Mouse (Mus musculus) small intestine, adult 2 months (tissue): Measurements from ENCODE around the gene Fam160a1. TPM values are rescaled to one million over a fixed set of nuclear protein-coding genes. Genes with fewer than 3 reads are reported as not detected.

ENCODE experiments used
- H3K27ac ChIP-seq: fragments of 200-500 bp; 2 replicates; pipeline ENCODE4 v1.5.1; 2012; ENCODE audit warnings: low read depth, low read length, control low read depth, inconsistent platforms; ENCODE audit not compliant: insufficient read depth
- H3K27me3 ChIP-seq: fragments of 200-500 bp; 2 replicates; pipeline ENCODE4 v1.6.1; 2012; ENCODE audit warnings: mild to moderate bottlenecking, moderate library complexity, low read length, inconsistent platforms; ENCODE audit not compliant: control insufficient read depth, insufficient read depth
- H3K36me3 ChIP-seq: fragments of 200-500 bp; 2 replicates; pipeline ENCODE4 v1.6.1; 2012; ENCODE audit warnings: mild to moderate bottlenecking, low read length, control low read depth, inconsistent platforms; ENCODE audit not compliant: control insufficient read depth, insufficient read depth
- H3K4me1 ChIP-seq: fragments of 200-500 bp; 2 replicates; pipeline ENCODE4 v1.6.1; 2012; ENCODE audit warnings: low read length, inconsistent platforms, mixed read lengths; ENCODE audit not compliant: control insufficient read depth, insufficient read depth, insufficient read length
- H3K4me3 ChIP-seq: fragments of 200-500 bp; 2 replicates; pipeline ENCODE4 v1.5.1; 2012; ENCODE audit warnings: low read depth, mild to moderate bottlenecking, control low read depth, inconsistent platforms, low read length, moderate library complexity
- CTCF ChIP-seq: fragments of 200-500 bp; IDR thresholded peaks from 2 replicates; pipeline ENCODE4 v1.5.1; 2012; ENCODE audit warnings: low read depth, mild to moderate bottlenecking, control low read depth, inconsistent platforms, low read length, moderate library complexity, mixed read lengths; ENCODE audit not compliant: insufficient replicate concordance, insufficient read length; ENCODE audit errors: extremely low read depth
- POLR2A ChIP-seq: fragments of 200-500 bp; IDR thresholded peaks from 2 replicates; pipeline ENCODE4 v1.6.1; 2012; ENCODE audit warnings: low read depth, mild to moderate bottlenecking, control low read depth, inconsistent platforms, low read length, moderate library complexity
- whole genome bisulfite sequencing: fragments of 180-500 bp; shearing (Covaris S2); methylation state at CpG from one replicate; pipeline ENCODE4 v1.1.7; 2018; 5-methylcytosine and 5-hydroxymethylcytosine counted together
- polyA plus RNA-seq: library from polyadenylated mRNA; depleted of rRNA; stranded (reverse); fragments of >200 nt; gene quantifications from 2 replicates; pipeline ENCODE4 v1.2.3, GENCODE M21; 2012

Gene Fam160a1
- polyA plus RNA-seq, 1 experiment, result 12.6 TPM

GRCm38 (mm10) chr3:85679312-85679933 is 137.7 kb downstream of the Fam160a1 start:
- Histone ChIP-seq H3K27ac (no peak overlapping the region), H3K4me1 (no peaks in the 10 kb centered on the region), H3K27me3 (no peaks in the 10 kb centered on the region), H3K36me3 (peaks cover 5% of the 10 kb centered on the region), H3K4me3 (no peak overlapping the region)
- TF ChIP-seq POLR2A (no peak), CTCF (no peak)
- WGBS, result 65% methylated on average over 8 of the region's 8 CpGs

GRCm38 (mm10) chr3:85677952-85678351 is 139.1 kb downstream of the Fam160a1 start:
- 44% methylated on average over 3 of the region's 3 CpGs for WGBS
- Histone ChIP-seq H3K4me3 (no peak overlapping the region), H3K36me3 (peaks cover 8% of the 10 kb centered on the region), H3K27ac (no peak overlapping the region), H3K27me3 (no peaks in the 10 kb centered on the region), H3K4me1 (no peaks in the 10 kb centered on the region)
- TF ChIP-seq CTCF (no peak), POLR2A (no peak)

- Histone ChIP-seq H3K36me3 (peaks cover 11% of the 10 kb centered on the region), H3K4me3 (no peak overlapping the region), H3K27ac (no peak overlapping the region), H3K27me3 (no peaks in the 10 kb centered on the region), H3K4me1 (no peaks in the 10 kb centered on the region)
- TF ChIP-seq CTCF (no peak), POLR2A (no peak)
- WGBS, result 63% methylated on average over 8 of the region's 8 CpGs
Measured at GRCm38 (mm10) chr3:85677133-85677532, 140.0 kb downstream of the Fam160a1 start.

- no peaks in the 10 kb centered on the region for H3K27me3 ChIP-seq
- TF ChIP-seq POLR2A (no peak), CTCF (no peak)
Measured at GRCm38 (mm10) chr3:85669844-85670243, 147.2 kb downstream of the Fam160a1 start.

GRCm38 (mm10) chr3:85667683-85668082 is 149.4 kb downstream of the Fam160a1 start:
- no peak for TF ChIP-seq CTCF
- no peak for TF ChIP-seq POLR2A
- H3K36me3 ChIP-seq, result peaks cover 3% of the 10 kb centered on the region; the same call in 1 of the 2 replicates

More at GRCm38 (mm10) chr3:85669844-85670243, 147.2 kb downstream of the Fam160a1 start:
- 83% methylated on average over 6 of the region's 6 CpGs for WGBS
- peaks cover 8% of the 10 kb centered on the region; the same call in 1 of the 2 replicates for H3K36me3 ChIP-seq
- no peak overlapping the region for H3K27ac ChIP-seq
- H3K4me3 ChIP-seq, result no peak overlapping the region
- no peaks in the 10 kb centered on the region for H3K4me1 ChIP-seq

GRCm38 (mm10) chr3:85666736-85667135 is 150.4 kb downstream of the Fam160a1 start:
- H3K27ac ChIP-seq, result no peak overlapping the region
- TF ChIP-seq POLR2A, result no peak
- TF ChIP-seq CTCF, result no peak
- H3K27me3 ChIP-seq, result no peaks in the 10 kb centered on the region
- H3K4me3 ChIP-seq, result no peak overlapping the region
- peaks cover 3% of the 10 kb centered on the region; the same call in 1 of the 2 replicates for H3K36me3 ChIP-seq
- H3K4me1 ChIP-seq, result no peaks in the 10 kb centered on the region
- WGBS, result 66% methylated on average over 12 of the region's 12 CpGs

More at GRCm38 (mm10) chr3:85667683-85668082, 149.4 kb downstream of the Fam160a1 start:
- no peak overlapping the region for H3K27ac ChIP-seq
- H3K4me3 ChIP-seq, result no peak overlapping the region
- H3K4me1 ChIP-seq, result no peaks in the 10 kb centered on the region
- no peaks in the 10 kb centered on the region for H3K27me3 ChIP-seq
- 91% methylated on average over 6 of the region's 6 CpGs for WGBS

GRCm38 (mm10) chr3:85666166-85666565 is 150.9 kb downstream of the Fam160a1 start:
- no peak for TF ChIP-seq CTCF
- TF ChIP-seq POLR2A, result no peak
- 53% methylated on average over 3 of the region's 3 CpGs for WGBS
- Histone ChIP-seq H3K36me3 (peaks cover 3% of the 10 kb centered on the region; the same call in 1 of the 2 replicates), H3K4me3 (no peak overlapping the region), H3K4me1 (no peaks in the 10 kb centered on the region), H3K27ac (no peak overlapping the region), H3K27me3 (no peaks in the 10 kb centered on the region)

- WGBS, result 86% methylated on average over 10 of the region's 10 CpGs
- Histone ChIP-seq H3K4me3 (no peak overlapping the region), H3K36me3 (peaks cover 3% of the 10 kb centered on the region; the same call in 1 of the 2 replicates), H3K27ac (no peak overlapping the region), H3K4me1 (no peaks in the 10 kb centered on the region), H3K27me3 (no peaks in the 10 kb centered on the region)
- TF ChIP-seq CTCF, result no peak
- TF ChIP-seq POLR2A, result no peak
Measured at GRCm38 (mm10) chr3:85664591-85665171, 152.4 kb downstream of the Fam160a1 start.
